Mouse (Mus musculus): Measurements from ENCODE around the gene Atf1. TPM values are rescaled to one million over a fixed set of nuclear protein-coding genes. Genes with fewer than 3 reads are reported as not detected.

Gene Atf1
- polyA plus RNA-seq, 1 experiment from 2014 or later = 35.8 TPM

DNA sequence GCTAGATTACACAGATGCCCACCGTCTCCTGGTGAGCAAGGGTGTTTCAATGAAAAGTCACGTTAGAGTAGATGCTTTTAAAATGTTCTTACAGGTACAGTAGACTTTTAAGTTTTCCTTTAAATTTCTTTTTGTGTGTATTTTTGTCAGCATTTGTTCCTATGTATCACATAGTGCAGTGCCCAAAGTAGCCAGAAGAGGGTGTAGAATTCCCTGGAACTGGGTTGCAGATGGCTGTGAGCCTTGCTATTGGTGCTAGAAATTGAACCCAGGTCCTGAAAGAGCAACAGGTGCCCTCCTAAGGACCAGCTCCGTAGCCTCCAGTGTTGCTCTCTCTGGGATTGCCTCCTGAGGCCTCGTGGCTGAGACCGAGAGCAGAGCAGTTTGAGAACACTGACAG, 39.1 kb upstream of the Atf1 start:
- H3K27ac ChIP-seq (ENCODE audit: poor library complexity, severe bottlenecking) = no peak overlapping the region
- H3K9ac ChIP-seq = no peak overlapping the region
- no peak overlapping the region for H3K4me3 ChIP-seq
- WGBS = 92% methylated on average over 5 of the region's 5 CpGs
- no peak overlapping the region for H3K4me2 ChIP-seq
- no peaks in the 10 kb centered on the region for H3K9me3 ChIP-seq (replicated peaks)
- no peak for ATAC-seq (ENCODE audit: insufficient number of reproducible peaks, low FRiP score)
- H3K4me1 ChIP-seq (replicated peaks) = peaks cover 6% of the 10 kb centered on the region; the same call in 1 of the 2 replicates
- H3K27me3 ChIP-seq (replicated peaks) = no peaks in the 10 kb centered on the region
- H3K36me3 ChIP-seq = peaks cover 96% of the 10 kb centered on the region

DNA sequence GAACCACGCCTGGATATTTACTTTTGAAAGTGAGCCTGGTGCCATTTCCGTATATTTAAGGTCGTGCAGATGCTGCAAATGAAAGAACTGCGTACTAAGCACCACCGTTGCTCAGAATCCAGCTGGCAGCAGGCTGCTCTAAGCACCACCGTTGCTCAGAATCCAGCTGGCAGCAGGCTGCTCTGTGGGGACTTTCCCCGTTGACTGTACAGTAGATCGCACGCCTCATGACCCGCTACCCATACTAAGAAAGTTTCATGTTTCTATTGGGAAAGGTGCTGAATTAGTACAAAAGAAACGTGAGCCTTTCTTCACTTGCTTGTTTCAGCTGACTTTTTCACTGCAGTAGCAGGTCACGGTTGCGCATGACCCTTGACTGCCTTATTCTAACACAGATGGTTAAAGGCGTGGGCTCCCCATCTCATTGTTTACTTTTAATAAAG, 38.6 kb upstream of the Atf1 start:
- no peak overlapping the region for H3K4me2 ChIP-seq

DNA sequence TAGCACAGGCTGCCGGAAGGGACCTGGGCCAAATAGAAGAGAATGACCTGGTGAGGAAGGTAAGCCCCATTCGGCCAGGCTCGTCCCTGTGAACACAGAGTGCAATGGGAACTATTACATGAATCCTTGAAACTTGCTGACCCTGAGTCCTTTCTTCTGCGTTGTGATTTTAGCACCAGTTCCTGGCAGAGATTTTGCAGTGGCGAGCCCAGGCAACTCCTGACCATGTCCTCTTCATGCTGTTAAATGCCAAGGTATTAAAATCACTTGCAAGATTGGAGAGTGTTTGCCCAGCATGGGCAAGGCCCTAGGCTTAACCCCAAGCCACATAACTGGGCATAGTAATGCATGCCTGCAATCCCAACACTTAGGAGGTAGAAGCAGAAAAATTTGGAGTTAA, 37.5 kb upstream of the Atf1 start:
- Histone ChIP-seq H3K4me1 (replicated peaks) (peaks cover 6% of the 10 kb centered on the region; the same call in 1 of the 2 replicates), H3K27me3 (replicated peaks) (no peaks in the 10 kb centered on the region), H3K4me3 (no peak overlapping the region), H3K27ac (ENCODE audit: poor library complexity, severe bottlenecking) (no peak overlapping the region), H3K9me3 (replicated peaks) (no peaks in the 10 kb centered on the region), H3K9ac (no peak overlapping the region), H3K4me2 (no peak overlapping the region), H3K36me3 (peaks cover 97% of the 10 kb centered on the region)
- 97% methylated on average over 5 of the region's 5 CpGs for WGBS
- ATAC-seq (ENCODE audit: insufficient number of reproducible peaks, low FRiP score) = no peak

More for the DNA sequence above, 38.6 kb upstream of the Atf1 start:
- no peak for ATAC-seq (ENCODE audit: insufficient number of reproducible peaks, low FRiP score)
- 91% methylated on average over 14 of the region's 14 CpGs for WGBS
- Histone ChIP-seq H3K36me3 (peaks cover 96% of the 10 kb centered on the region), H3K9me3 (replicated peaks) (no peaks in the 10 kb centered on the region), H3K27ac (ENCODE audit: poor library complexity, severe bottlenecking) (no peak overlapping the region), H3K4me3 (no peak overlapping the region), H3K9ac (no peak overlapping the region), H3K4me1 (replicated peaks) (peaks cover 6% of the 10 kb centered on the region; the same call in 1 of the 2 replicates), H3K27me3 (replicated peaks) (no peaks in the 10 kb centered on the region)

DNA sequence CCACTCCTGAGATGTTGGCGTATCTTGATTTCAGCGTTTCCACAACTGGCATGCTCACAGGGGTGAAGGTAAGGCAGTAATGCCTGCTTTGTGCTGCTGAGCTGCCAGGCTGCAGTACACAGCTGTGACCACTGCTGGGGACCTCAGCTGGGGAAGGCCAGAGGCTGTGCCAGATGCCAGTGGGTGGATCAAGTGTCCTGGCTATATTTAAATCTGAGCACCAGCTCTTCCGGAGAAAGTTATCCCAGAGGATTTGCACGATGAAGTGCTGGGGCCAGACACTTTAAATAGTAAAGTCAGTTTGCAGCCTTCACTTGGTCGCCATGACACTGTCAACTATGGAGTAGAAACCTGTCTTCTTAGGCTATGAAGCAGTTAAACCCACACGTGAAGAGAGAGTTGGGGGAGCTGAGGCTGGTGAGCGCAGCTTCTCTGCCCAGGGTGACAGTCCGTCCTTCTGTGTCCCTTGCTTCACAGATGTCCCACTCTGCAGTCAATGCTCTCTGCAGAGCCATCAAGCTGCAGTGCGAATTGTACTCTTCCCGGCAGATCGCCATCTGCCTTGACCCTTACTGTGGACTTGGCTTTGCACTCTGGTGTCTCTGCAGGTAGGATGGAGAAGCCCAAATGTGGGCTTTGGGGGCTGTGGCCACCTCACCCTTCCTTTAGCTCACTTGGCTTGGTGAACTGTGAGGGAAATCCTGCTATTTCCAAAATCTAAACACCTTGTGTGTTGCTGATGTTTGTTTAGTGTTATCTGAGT, 28.5 kb upstream of the Atf1 start:
- Histone ChIP-seq H3K4me3 (no peak overlapping the region), H3K36me3 (peaks cover 72% of the 10 kb centered on the region), H3K27me3 (replicated peaks) (no peaks in the 10 kb centered on the region), H3K9me3 (replicated peaks) (no peaks in the 10 kb centered on the region), H3K9ac (no peak overlapping the region), H3K4me2 (peak overlapping the region; percentile 36), H3K4me1 (replicated peaks) (peaks cover 46% of the 10 kb centered on the region), H3K27ac (ENCODE audit: poor library complexity, severe bottlenecking) (peak overlapping the region; percentile 95)
- peak; percentile 61; the same call in 1 of the 2 replicates for ATAC-seq (ENCODE audit: insufficient number of reproducible peaks, low FRiP score)
- WGBS = 73% methylated on average over 11 of the region's 11 CpGs

DNA sequence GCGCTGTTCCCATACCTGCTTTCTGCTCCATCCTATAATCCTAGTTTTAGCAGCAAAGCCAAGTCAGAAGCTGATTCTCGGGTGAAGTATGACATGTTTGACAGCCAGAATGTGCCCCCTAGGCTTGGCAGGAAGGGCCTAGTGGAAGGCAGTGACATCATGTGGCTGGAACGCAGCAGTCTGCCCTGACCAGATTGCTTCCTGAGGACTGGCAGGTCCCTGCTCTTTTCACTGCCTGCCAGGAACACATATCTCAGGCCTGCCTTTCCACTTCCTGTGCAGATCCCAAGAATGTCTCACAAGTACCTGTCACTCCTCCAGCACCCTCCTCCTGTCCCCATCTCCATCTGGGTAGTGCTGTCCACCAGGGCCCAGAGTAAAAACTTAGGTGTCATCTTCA, 27.8 kb upstream of the Atf1 start:
- no peaks in the 10 kb centered on the region for H3K9me3 ChIP-seq (replicated peaks)
- no peaks in the 10 kb centered on the region for H3K27me3 ChIP-seq (replicated peaks)
- no peak overlapping the region for H3K9ac ChIP-seq
- H3K4me3 ChIP-seq = no peak overlapping the region
- H3K27ac ChIP-seq (ENCODE audit: poor library complexity, severe bottlenecking) = peak overlapping the region; percentile 95
- H3K4me2 ChIP-seq = no peak overlapping the region
- ATAC-seq (ENCODE audit: insufficient number of reproducible peaks, low FRiP score) = peak; percentile 79
- H3K4me1 ChIP-seq (replicated peaks) = peaks cover 50% of the 10 kb centered on the region
- WGBS = 32% methylated on average over 3 of the region's 3 CpGs
- peaks cover 72% of the 10 kb centered on the region for H3K36me3 ChIP-seq

DNA sequence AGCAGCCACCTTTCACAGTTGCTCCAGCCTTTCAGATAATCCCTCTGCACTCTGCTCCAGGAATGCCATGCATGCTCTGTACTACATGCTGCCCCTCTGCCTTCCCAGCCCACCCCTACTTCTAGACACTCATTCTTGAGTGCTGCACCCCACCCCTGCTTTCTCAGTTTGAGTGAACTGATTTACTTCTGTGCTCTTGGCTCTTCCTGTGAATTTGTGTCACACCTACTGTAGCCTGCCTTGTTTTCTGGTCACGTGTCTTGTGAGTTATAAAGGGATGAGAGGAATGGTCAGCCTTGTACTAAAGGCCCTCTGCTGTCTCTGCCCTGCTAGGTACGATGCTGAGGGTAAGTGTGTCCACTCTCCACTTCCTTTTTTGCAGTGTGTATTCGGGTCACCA, 25.8 kb upstream of the Atf1 start:
- H3K27ac ChIP-seq (ENCODE audit: poor library complexity, severe bottlenecking) = peak overlapping the region; percentile 89
- H3K4me3 ChIP-seq = no peak overlapping the region
- H3K36me3 ChIP-seq = peaks cover 74% of the 10 kb centered on the region
- no peaks in the 10 kb centered on the region for H3K27me3 ChIP-seq (replicated peaks)
- H3K9ac ChIP-seq = peak overlapping the region; percentile 41
- peaks cover 52% of the 10 kb centered on the region for H3K4me1 ChIP-seq (replicated peaks)
- no peak for ATAC-seq (ENCODE audit: insufficient number of reproducible peaks, low FRiP score)
- 62% methylated on average over 3 of the region's 3 CpGs for WGBS
- H3K4me2 ChIP-seq = peak overlapping the region; percentile 37; the same call in 1 of the 2 replicates
- no peaks in the 10 kb centered on the region for H3K9me3 ChIP-seq (replicated peaks)

DNA sequence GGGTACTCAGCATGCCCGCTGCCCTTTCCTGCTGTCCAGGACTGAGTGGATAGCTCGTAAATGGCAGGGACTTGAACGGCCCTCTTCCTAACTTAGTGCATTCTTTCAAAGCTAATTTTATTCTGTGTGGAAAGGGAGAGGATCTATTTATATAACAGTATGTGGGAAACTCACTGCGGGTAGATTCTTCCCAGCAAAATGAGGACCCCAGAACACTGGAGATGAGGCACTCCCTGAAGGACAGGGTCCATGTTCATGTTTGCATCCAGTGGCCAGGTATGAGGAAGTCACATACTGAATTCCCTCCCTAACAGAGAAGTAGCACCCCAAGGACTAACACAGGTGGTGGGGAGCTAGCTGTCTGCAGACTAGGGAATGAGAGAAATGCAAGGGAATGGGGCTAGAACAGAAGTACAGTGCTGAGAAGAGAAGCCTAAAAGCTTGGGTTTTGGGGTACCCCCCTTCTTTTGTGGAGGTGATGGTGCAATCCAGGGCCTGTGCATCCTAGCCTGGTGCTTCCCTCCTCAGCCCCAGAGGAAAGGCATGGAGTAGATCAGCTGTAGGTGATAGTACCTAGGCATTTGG, 25.1 kb upstream of the Atf1 start:
- Histone ChIP-seq H3K9me3 (replicated peaks) (no peaks in the 10 kb centered on the region), H3K36me3 (peaks cover 74% of the 10 kb centered on the region), H3K4me1 (replicated peaks) (peaks cover 52% of the 10 kb centered on the region), H3K4me2 (peak overlapping the region; percentile 37), H3K27me3 (replicated peaks) (no peaks in the 10 kb centered on the region), H3K4me3 (no peak overlapping the region), H3K27ac (ENCODE audit: poor library complexity, severe bottlenecking) (peak overlapping the region; percentile 89), H3K9ac (peak overlapping the region; percentile 43; the same call in 1 of the 2 replicates)
- no peak for ATAC-seq (ENCODE audit: insufficient number of reproducible peaks, low FRiP score)
- WGBS = 54% methylated on average over 4 of the region's 4 CpGs

DNA sequence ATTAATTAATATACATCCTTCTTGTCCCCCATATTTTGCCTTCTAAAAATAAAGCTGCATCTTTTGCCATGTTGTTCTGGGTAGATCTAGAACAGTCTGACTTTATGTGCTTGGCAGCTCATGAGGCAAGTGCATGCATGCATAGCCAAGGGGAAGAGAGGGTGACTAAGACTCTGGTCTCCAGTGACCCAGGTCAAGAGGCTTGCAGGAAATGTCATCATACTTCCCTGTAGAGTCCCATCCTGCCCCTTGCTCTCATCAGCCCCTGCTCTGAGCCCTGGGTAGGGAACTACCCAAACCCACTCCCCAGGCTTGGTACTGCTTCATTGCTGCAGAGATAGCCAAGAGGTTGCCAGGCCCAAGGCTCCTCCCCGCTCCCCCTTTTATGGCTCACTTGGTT, 23.0 kb upstream of the Atf1 start:
- Histone ChIP-seq H3K36me3 (peaks cover 80% of the 10 kb centered on the region), H3K9ac (no peak overlapping the region), H3K27ac (ENCODE audit: poor library complexity, severe bottlenecking) (no peak overlapping the region; the same call in 1 of the 2 replicates), H3K4me1 (replicated peaks) (peaks cover 39% of the 10 kb centered on the region), H3K4me3 (no peak overlapping the region), H3K4me2 (no peak overlapping the region), H3K27me3 (replicated peaks) (no peaks in the 10 kb centered on the region), H3K9me3 (replicated peaks) (no peaks in the 10 kb centered on the region)
- no peak for ATAC-seq (ENCODE audit: insufficient number of reproducible peaks, low FRiP score)
- WGBS = 93% methylated on average over 1 of the region's 1 CpGs

DNA sequence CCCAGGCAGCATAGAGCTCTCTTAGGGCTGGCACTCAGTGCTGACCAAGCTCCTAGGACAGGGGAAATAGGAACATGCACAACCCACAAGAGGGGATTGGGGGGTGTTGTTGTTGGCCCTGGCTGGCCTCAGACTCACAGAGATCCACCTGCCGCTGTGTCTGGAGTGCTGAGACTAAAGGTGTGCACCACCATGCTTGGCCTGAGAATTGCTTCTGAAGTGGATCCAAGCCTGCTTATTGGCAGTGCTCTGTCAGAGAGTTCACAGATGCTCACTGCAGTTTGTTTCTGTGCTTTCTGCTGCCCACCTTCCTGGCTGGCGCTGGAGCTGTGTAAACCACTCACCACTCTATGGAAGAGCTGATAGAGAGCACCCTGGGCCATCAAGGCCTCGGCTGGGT, 17.6 kb upstream of the Atf1 start:
- Histone ChIP-seq H3K4me2 (no peak overlapping the region), H3K36me3 (peaks cover 96% of the 10 kb centered on the region), H3K4me3 (no peak overlapping the region), H3K9me3 (replicated peaks) (no peaks in the 10 kb centered on the region), H3K9ac (no peak overlapping the region), H3K4me1 (replicated peaks) (no peaks in the 10 kb centered on the region), H3K27me3 (replicated peaks) (no peaks in the 10 kb centered on the region), H3K27ac (ENCODE audit: poor library complexity, severe bottlenecking) (no peak overlapping the region)
- WGBS = 94% methylated on average over 3 of the region's 3 CpGs
- ATAC-seq (ENCODE audit: insufficient number of reproducible peaks, low FRiP score) = no peak

DNA sequence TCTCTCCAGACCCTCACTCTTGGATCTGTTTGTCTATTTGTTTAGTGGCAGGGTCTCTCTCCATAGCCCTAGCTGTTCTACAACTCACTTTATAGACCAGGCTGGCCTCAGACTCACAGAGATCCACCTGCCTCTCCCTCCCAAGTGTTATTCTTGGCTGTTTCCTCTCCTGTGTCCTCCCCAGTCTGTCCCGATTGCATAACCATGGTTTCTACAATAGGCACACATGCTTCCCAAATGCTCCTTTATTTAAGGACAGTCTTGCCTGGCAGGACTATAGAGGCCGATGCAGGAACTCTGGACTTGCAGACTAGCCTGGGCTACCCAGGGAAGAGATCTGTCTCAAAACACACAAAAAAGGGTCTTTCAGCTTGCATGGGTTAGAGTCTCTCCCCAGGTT, 14.3 kb upstream of the Atf1 start:
- H3K4me3 ChIP-seq = no peak overlapping the region
- no peak overlapping the region for H3K27ac ChIP-seq (ENCODE audit: poor library complexity, severe bottlenecking)
- peaks cover 89% of the 10 kb centered on the region for H3K36me3 ChIP-seq
- no peaks in the 10 kb centered on the region for H3K27me3 ChIP-seq (replicated peaks)
- ATAC-seq (ENCODE audit: insufficient number of reproducible peaks, low FRiP score) = no peak
- no peaks in the 10 kb centered on the region for H3K4me1 ChIP-seq (replicated peaks)
- no peak overlapping the region for H3K9ac ChIP-seq
- H3K4me2 ChIP-seq = no peak overlapping the region
- 96% methylated on average over 2 of the region's 2 CpGs for whole genome bisulfite sequencing
- no peaks in the 10 kb centered on the region for H3K9me3 ChIP-seq (replicated peaks)

DNA sequence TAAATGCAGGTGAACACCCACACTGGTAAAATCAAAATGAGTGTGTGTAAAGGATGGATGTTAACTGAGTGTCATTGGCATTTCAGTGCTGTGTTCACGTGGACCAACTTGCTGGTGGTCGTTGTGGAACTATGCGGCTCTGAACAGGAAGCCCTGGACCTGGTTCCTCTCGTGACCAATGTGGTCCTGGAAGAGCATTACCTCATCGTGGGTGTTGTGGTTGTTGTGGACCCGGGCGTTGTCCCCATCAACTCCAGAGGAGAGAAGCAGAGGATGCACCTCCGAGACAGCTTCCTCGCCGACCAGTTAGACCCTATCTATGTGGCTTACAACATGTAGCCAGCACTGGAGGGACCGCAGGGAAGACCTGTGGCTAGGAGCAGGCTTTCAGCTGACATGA, 12.5 kb upstream of the Atf1 start:
- no peak overlapping the region for H3K27ac ChIP-seq (ENCODE audit: poor library complexity, severe bottlenecking)
- ATAC-seq (ENCODE audit: insufficient number of reproducible peaks, low FRiP score) = no peak
- peaks cover 77% of the 10 kb centered on the region for H3K36me3 ChIP-seq
- H3K9ac ChIP-seq = no peak overlapping the region
- H3K27me3 ChIP-seq (replicated peaks) = no peaks in the 10 kb centered on the region
- no peaks in the 10 kb centered on the region for H3K9me3 ChIP-seq (replicated peaks)
- no peaks in the 10 kb centered on the region for H3K4me1 ChIP-seq (replicated peaks)
- H3K4me3 ChIP-seq = no peak overlapping the region
- no peak overlapping the region for H3K4me2 ChIP-seq
- 82% methylated on average over 11 of the region's 11 CpGs for WGBS
